Mouse (Mus musculus): Measurements from ENCODE around the gene Gm38100.

The Gm38100 gene

DNA sequence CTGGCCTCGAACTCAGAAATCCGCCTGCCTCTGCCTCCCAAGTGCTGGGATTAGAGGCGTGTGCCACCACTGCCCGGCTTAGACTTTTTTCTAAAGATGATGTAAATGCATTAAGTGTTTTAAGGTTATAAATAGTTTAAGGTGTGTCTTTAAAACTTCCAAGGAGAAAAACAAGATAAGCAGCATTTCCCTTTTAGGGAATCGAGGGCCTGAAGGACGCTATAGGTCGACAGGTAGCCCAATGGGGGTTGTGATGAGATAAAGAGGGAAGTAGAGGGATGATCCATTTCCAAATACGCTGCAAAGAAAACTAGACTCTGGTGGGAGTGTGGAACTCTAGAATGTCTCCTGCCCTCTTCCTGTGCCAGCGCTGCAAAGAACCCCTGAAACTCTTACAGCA lies at the start of gene Gm38100:
Gm38100 (plus strand) TSS at position 301 of the 400 bp plus-strand sequence.
- no peak for DNase-seq (ENCODE audit: low spot score in 2 of 2)

GRCm38 (mm10) chr1:175870716-175871115 lies 49.4 kb upstream of the Gm38100 start:
- DNase-seq (ENCODE audit: low spot score in 2 of 2) = no peak

- no peak for DNase-seq (ENCODE audit: low spot score in 2 of 2)
Observed at GRCm38 (mm10) chr1:175872028-175872816, 47.9 kb upstream of the Gm38100 start.

- peak; percentile 84 to 92 for DNase-seq (ENCODE audit: low spot score in 2 of 2)
Observed at GRCm38 (mm10) chr1:175880453-175881296, 39.5 kb upstream of the Gm38100 start, which contains the start of gene Exo1. Gene Exo1 (plus strand): TSS chr1:175880581.

- no peak for DNase-seq (ENCODE audit: low spot score in 2 of 2)
Observed at GRCm38 (mm10) chr1:175883398-175883797, 36.7 kb upstream of the Gm38100 start.

- DNase-seq (ENCODE audit: low spot score in 2 of 2) = no peak
Observed at GRCm38 (mm10) chr1:175893263-175893662, 26.9 kb upstream of the Gm38100 start.

- DNase-seq (ENCODE audit: low spot score in 2 of 2) = no peak
Observed at GRCm38 (mm10) chr1:175893726-175894125, 26.4 kb upstream of the Gm38100 start.

- no peak for DNase-seq (ENCODE audit: low spot score in 2 of 2)
Observed at GRCm38 (mm10) chr1:175911207-175911606, 8.9 kb upstream of the Gm38100 start.

GRCm38 (mm10) chr1:175912038-175912437 lies 8.1 kb upstream of the Gm38100 start:
- DNase-seq (ENCODE audit: low spot score in 2 of 2) = no peak

DNA sequence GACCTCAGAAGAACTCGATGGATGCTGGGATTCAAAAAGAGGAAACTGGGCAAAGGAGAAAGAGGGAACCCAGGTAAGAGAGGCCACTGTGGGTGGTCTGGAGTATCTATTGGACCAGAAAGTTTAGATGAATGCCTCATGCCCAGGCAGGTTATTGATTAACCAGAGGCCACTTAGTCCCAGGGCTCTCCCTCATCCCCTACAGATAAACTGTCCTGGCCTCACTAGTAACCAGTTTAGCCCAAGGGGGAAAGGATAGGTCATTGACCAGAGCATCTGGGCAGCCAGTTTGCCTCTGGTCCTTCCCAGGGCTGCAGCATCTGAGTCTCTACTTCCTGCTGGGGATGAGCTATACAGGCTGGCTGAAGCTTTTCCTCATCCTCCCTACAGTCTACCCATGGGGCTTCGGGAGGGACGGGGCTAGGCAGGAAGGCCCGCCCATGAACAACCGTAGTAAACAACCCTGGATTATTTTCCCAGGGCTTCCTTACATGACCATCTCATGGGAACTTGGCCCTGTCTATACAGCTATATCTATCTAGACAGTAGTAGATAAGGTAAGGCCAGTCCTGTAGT lies 6.3 kb upstream of the Gm38100 start:
- no peak for DNase-seq (ENCODE audit: low spot score in 2 of 2)

DNA sequence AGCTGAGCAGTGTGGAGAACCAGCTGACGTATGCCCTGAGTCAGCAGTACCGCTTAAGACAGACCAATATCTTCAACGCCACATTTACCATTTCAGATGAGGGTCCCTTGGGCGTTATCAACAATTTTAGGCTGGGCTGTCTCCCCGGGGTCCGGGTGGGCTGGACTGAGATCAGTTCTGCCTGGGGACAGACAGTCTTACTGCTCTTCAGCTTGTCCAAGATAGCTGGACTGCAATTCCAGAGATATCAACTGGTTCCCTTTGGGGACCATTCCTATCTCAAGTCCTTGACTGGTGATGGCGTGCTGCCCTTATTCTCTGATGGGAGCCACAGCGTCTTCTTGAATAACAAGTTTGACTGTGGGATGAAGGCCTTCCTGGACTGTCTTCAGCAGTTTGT lies 962 bp downstream of the Gm38100 start:
- no peak for DNase-seq (ENCODE audit: low spot score in 2 of 2)

DNA sequence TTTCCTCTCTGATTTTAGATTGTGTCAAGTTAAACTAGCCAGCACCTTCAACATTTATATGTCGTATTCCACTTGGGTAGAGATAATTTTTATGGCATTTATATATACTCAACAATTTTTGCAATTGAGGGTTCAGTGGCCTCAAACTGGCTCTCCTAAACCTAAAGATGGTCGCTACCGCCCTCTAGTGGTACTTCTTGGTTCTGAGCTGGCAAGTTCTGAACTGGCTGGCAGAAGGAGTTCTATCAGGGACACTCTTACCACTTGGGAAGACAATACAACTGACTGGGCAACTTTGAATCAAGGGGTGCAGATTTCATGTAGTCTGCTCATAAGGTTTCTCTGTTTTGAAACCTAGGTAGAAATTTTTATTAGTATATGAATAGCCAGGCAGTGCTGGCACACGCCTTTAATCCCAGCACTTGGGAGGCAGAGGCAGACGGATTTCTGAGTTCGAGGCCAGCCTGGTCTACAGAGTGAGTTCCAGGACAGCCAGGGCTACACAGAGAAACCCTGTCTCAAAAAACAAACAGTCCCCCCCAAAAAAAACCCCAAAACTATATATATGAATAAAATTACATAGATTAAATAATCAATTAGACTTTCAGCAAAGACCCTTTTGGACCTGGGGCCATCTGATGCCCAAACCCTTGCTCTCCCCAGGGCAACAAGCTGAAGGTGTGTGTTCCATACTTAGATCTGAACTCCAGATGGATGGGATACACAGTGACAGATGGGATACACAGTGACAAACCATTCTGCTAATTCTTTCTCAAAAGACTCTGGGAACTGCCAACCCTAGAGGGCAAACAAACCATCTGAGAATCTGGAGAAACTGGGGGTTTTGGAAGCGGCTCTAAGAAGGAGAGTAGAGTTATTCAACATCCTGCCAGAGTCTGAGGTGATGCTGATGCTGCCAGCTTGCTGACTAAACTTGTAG lies 4.0 kb downstream of the Gm38100 start:
- peak; percentile 63 to 86 for DNase-seq (ENCODE audit: low spot score in 2 of 2)

DNA sequence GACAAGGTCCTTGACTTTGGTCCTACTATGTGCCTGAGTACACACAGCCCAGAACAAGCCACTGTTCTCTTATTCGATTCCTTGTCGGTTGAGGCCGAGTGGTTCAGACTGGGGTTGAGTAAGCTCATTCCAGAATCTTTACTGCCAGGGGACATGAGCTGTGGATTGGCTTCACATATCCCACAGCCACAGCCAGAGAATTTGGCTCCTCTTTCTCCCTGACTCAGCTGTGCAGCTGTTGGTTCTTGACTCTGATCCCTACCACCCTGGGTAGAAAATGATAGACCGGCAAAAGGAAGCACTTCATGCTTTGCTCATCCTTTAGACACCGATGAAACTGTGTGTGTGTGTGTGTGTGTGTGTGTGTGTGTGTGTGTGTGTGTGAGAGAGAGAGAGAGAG lies 11.3 kb downstream of the Gm38100 start:
- DNase-seq (ENCODE audit: low spot score in 2 of 2) = no peak

- peak; percentile 21 to 63 for DNase-seq (ENCODE audit: low spot score in 2 of 2)
Observed at GRCm38 (mm10) chr1:175936282-175936737, 16.2 kb downstream of the Gm38100 start.

DNA sequence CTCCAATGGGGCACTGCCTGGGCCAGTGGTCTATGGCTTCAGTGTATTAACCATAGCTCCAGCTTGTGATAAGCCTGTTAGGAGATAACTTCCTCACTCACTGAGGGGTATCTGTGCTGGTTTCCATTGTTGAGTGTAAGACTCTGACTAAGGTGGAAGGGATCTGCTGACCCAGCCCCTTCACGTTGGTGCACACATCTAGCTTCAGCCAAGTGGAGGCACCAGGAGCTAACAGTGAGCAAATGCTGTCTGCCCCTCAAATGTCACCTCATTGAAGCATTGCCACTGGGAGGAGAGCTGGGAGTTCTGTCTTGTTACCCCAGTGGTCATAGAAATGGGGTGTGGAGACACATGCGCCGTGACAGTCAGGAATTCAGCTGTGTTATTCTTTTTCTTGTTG lies 18.6 kb downstream of the Gm38100 start:
- DNase-seq (ENCODE audit: low spot score in 2 of 2) = no peak

DNA sequence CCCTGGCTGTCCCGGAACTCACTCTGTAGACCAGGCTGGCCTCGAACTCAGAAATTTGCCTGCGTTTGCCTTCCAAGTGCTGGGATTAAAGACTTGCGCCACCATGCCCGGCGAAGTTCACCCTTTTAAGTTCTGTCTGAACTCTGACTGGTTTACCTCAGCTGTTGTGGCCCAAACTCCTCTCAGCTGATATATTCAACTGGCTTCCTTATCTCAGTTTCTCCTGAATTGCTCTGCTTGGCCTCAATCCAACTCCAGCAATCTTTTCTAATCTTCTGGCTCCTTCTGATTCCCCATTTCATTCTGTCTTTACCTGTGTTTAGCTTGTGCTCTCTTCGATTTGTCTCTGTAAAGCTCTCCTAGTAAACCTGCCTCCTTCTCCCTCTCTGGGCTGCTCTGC lies 23.0 kb downstream of the Gm38100 start:
- no peak for DNase-seq (ENCODE audit: low spot score in 2 of 2)

- no peak for DNase-seq (ENCODE audit: low spot score in 2 of 2)
Observed at GRCm38 (mm10) chr1:175946718-175947315, 26.7 kb downstream of the Gm38100 start.

GRCm38 (mm10) chr1:175950421-175950820 lies 30.3 kb downstream of the Gm38100 start:
- no peak for DNase-seq (ENCODE audit: low spot score in 2 of 2)

DNA sequence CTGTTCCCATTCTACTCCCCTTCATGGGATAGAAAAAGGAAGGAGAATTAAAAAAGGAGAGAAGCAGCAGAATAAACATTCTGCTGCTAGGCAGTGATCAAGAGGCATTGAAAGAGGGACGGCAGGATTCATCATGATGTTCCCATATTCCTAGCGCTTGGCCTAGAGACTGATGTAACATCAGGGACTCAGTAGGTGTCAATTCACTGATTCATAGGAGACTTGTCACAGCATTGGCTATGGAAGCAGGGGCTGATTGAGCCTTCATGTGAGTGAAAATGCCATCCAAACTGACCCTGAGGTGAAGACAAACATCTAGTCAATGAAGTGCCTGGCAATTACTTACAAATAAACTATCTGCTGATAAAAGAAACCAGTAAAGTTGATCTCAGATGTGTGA lies 30.7 kb downstream of the Gm38100 start:
- no peak for DNase-seq (ENCODE audit: low spot score in 2 of 2)

- no peak for DNase-seq (ENCODE audit: low spot score in 2 of 2)
Observed at GRCm38 (mm10) chr1:175961786-175962185, 41.7 kb downstream of the Gm38100 start.

All from spleen, postnatal 4 days (tissue).